In the genomic region with DNA sequence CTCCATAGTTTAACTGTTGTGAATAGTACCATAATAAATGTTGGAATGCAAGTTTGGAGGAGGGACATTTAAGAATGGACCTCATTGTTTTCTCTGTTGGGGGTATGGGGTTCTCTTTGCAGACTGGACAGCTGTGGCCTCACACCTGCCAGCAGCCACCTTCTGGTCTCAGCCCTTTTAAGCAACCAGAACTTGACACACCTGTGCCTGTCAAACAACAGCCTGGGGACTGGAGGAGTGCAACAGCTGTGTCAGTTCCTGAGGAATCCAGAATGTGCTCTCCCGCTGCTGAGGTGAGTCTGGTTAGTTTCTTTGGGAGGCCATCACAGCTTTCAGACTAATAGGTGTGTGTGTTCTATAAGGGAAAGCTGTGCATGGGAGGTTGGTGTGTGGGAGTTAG, we compare ENCODE assay signal across 8 mouse cellular contexts. TPM values are rescaled to one million over a fixed set of nuclear protein-coding genes. Genes with fewer than 3 reads are reported as not detected.
DNase-seq lines count a peak whose midpoint lies in the region; ATAC-seq and TF ChIP-seq lines count a peak whose summit lies in the region.
"Not testable (repeated sequence)": the region's sequence is repeated elsewhere in the genome, so short reads cannot be mapped to it uniquely, and the experiment has no call there.

No protein-coding gene starts in this region.

- H3K27me3 ChIP-seq in C2C12 (ENCODE audit: control insufficient read depth, insufficient read depth, insufficient read length); embryonic facial prominence, embryonic 12.5 days; embryonic facial prominence, embryonic 14.5 days (replicated peaks; ENCODE audit: control insufficient read depth, insufficient read depth, low read length); embryonic facial prominence, embryonic 15.5 days; limb, embryonic 13.5 days; limb, embryonic 14.5 days (ENCODE audit: control insufficient read depth, insufficient read depth, low read length); limb, embryonic 15.5 days; myocyte (ENCODE audit: control insufficient read depth, insufficient read depth, insufficient read length): not testable (repeated sequence)

- not testable (repeated sequence) for H3K79me2 ChIP-seq in C2C12 (ENCODE audit: control insufficient read depth, insufficient read depth); myocyte (ENCODE audit: control insufficient read depth, insufficient read depth)

- DNase-seq in embryonic facial prominence, embryonic 14.5 days (ENCODE audit: low spot score), result peak; percentile 43
- not testable (repeated sequence) for DNase-seq in limb, embryonic 14.5 days (ENCODE audit: low spot score)

- not testable (repeated sequence) for H3K9me3 ChIP-seq in embryonic facial prominence, embryonic 12.5 days; embryonic facial prominence, embryonic 14.5 days (ENCODE audit: control insufficient read depth, low read length); embryonic facial prominence, embryonic 15.5 days (replicated peaks); limb, embryonic 13.5 days; limb, embryonic 14.5 days (ENCODE audit: control insufficient read depth, low read length); limb, embryonic 15.5 days

- 0 out of 2 replicates have a peak, but pooled peaks have one; percentile 47 for ATAC-seq in embryonic facial prominence, embryonic 12.5 days (ENCODE audit: insufficient number of reproducible peaks, insufficient read depth, low FRiP score, low TSS enrichment)
- ATAC-seq in embryonic facial prominence, embryonic 14.5 days (ENCODE audit: low read depth), result peak; percentile 26; the same call in 1 of the 2 replicates
- 0 out of 2 replicates have a peak, but pooled peaks have one; percentile 29 for ATAC-seq in embryonic facial prominence, embryonic 15.5 days (ENCODE audit: insufficient number of reproducible peaks, low FRiP score, low TSS enrichment, low read depth)
- peak; percentile 79 for ATAC-seq in limb, embryonic 13.5 days (ENCODE audit: low FRiP score, low read depth)
- ATAC-seq in limb, embryonic 14.5 days (ENCODE audit: low FRiP score, low read depth), result peak; percentile 81; the same call in 1 of the 2 replicates
- ATAC-seq in limb, embryonic 15.5 days (ENCODE audit: insufficient number of reproducible peaks, low FRiP score, low TSS enrichment, low read depth), result peak; percentile 37; the same call in 1 of the 2 replicates

- not testable (repeated sequence) for H3ac ChIP-seq in C2C12 (ENCODE audit: control insufficient read depth, insufficient read length, low read depth); myocyte (ENCODE audit: control insufficient read depth, insufficient read length)

- H3K36me3 ChIP-seq in C2C12 (ENCODE audit: control insufficient read depth, insufficient read depth); embryonic facial prominence, embryonic 12.5 days; embryonic facial prominence, embryonic 14.5 days (ENCODE audit: control insufficient read depth, insufficient read depth, low read length); embryonic facial prominence, embryonic 15.5 days; limb, embryonic 13.5 days; limb, embryonic 14.5 days (ENCODE audit: control insufficient read depth, insufficient read depth, low read length); limb, embryonic 15.5 days; myocyte (ENCODE audit: control insufficient read depth, insufficient read depth): not testable (repeated sequence)

- not testable (repeated sequence) for H3K4me1 ChIP-seq in embryonic facial prominence, embryonic 12.5 days; embryonic facial prominence, embryonic 14.5 days (ENCODE audit: control insufficient read depth, insufficient read depth, low read length); embryonic facial prominence, embryonic 15.5 days; limb, embryonic 13.5 days; limb, embryonic 14.5 days (ENCODE audit: control insufficient read depth, insufficient read depth, low read length); limb, embryonic 15.5 days

- TF ChIP-seq POLR2A in limb, embryonic 14.5 days (IDR thresholded peaks at IDR 0.05; ENCODE audit: borderline replicate concordance, extremely low read depth, insufficient read depth, insufficient read length); myocyte (IDR thresholded peaks at IDR 0.05; ENCODE audit: insufficient read length, low read depth): not testable (repeated sequence)

- not testable (repeated sequence) for H3K4me3 ChIP-seq in C2C12 (ENCODE audit: insufficient read depth, poor library complexity, severe bottlenecking); embryonic facial prominence, embryonic 12.5 days; embryonic facial prominence, embryonic 14.5 days (ENCODE audit: low read depth, low read length); embryonic facial prominence, embryonic 15.5 days (replicated peaks); limb, embryonic 13.5 days; limb, embryonic 14.5 days (replicated peaks; ENCODE audit: low read length); limb, embryonic 15.5 days; myocyte

- not testable (repeated sequence) for H3K27ac ChIP-seq in embryonic facial prominence, embryonic 12.5 days; embryonic facial prominence, embryonic 14.5 days (replicated peaks; ENCODE audit: low read depth, low read length); embryonic facial prominence, embryonic 15.5 days (replicated peaks); limb, embryonic 13.5 days; limb, embryonic 14.5 days (replicated peaks; ENCODE audit: low read depth, low read length); limb, embryonic 15.5 days

- not testable (repeated sequence) for H3K9ac ChIP-seq in embryonic facial prominence, embryonic 12.5 days; embryonic facial prominence, embryonic 14.5 days (ENCODE audit: low read depth, low read length); embryonic facial prominence, embryonic 15.5 days; limb, embryonic 13.5 days; limb, embryonic 14.5 days (ENCODE audit: low read depth, low read length, severe bottlenecking); limb, embryonic 15.5 days

- WGBS in embryonic facial prominence, embryonic 12.5 days, result 71% methylated on average over 1 of the region's 1 CpGs
- 50% methylated on average over 1 of the region's 1 CpGs for WGBS in embryonic facial prominence, embryonic 14.5 days
- 62% methylated on average over 1 of the region's 1 CpGs for WGBS in embryonic facial prominence, embryonic 15.5 days
- 75% methylated on average over 1 of the region's 1 CpGs for WGBS in limb, embryonic 13.5 days
- WGBS in limb, embryonic 14.5 days, result 54% methylated on average over 1 of the region's 1 CpGs
- 42% methylated on average over 1 of the region's 1 CpGs for WGBS in limb, embryonic 15.5 days

- H3K4me2 ChIP-seq in embryonic facial prominence, embryonic 12.5 days (replicated peaks); embryonic facial prominence, embryonic 14.5 days (ENCODE audit: low read depth, low read length); embryonic facial prominence, embryonic 15.5 days (replicated peaks); limb, embryonic 13.5 days (replicated peaks); limb, embryonic 14.5 days (replicated peaks; ENCODE audit: low read depth, low read length, severe bottlenecking); limb, embryonic 15.5 days: not testable (repeated sequence)
- H3K4me2 ChIP-seq in myocyte (ENCODE audit: low read depth), result peak overlapping the region; percentile 14

- H3K79me3 ChIP-seq in C2C12 (ENCODE audit: low read depth), result not testable (repeated sequence)

- not testable (repeated sequence) for TF ChIP-seq CTCF in C2C12 (IDR thresholded peaks at IDR 0.05; ENCODE audit: control insufficient read depth, insufficient read depth, insufficient read length)

RNA-seq across cellular contexts. Expression of gene Zfp787, which starts 34.7 kb away (rescaled TPM):
- 31.1 TPM for polyA plus RNA-seq in C2C12 (2012; fragmentation: generic; extraction: Trizol)
- polyA plus RNA-seq in embryonic facial prominence, embryonic 12.5 days (2016; fragmentation: Nextera tagmentation; extraction: Ambion mirVana), result 31.9 and 33.8 TPM in 2 replicates
- 10.2 and 11.9 TPM in 2 replicates for polyA plus RNA-seq in embryonic facial prominence, embryonic 14.5 days (2014; fragmentation: Nextera tagmentation; extraction: Ambion mirVana)
- 26.4 and 27.2 TPM in 2 replicates for polyA plus RNA-seq in embryonic facial prominence, embryonic 15.5 days (2015; fragmentation: Nextera tagmentation; extraction: Ambion mirVana)
- 24.2 and 24.4 TPM in 2 replicates for polyA plus RNA-seq in limb, embryonic 13.5 days (2015; fragmentation: Nextera tagmentation; extraction: Ambion mirVana)
- 45.9 and 55.3 TPM in 2 replicates for polyA plus RNA-seq in limb, embryonic 14.5 days (2012; rRNA removed)
- 13.7 and 14.4 TPM in 2 replicates for polyA plus RNA-seq in limb, embryonic 14.5 days (2014; fragmentation: Nextera tagmentation; extraction: Ambion mirVana)
- 18.8 and 19.8 TPM in 2 replicates for polyA plus RNA-seq in limb, embryonic 15.5 days (2015; fragmentation: Nextera tagmentation; extraction: Ambion mirVana)
- 46.6 TPM for polyA plus RNA-seq in myocyte (2012; fragmentation: generic; extraction: Trizol)

RNA-seq across cellular contexts. Expression of gene Zfp444, which starts 50.9 kb away (rescaled TPM):
- polyA plus RNA-seq in C2C12 (2012; fragmentation: generic; extraction: Trizol) (30.9 TPM), myocyte (2012; fragmentation: generic; extraction: Trizol) (29.2 TPM)
- 80.2 and 80.4 TPM in 2 replicates for polyA plus RNA-seq in embryonic facial prominence, embryonic 12.5 days (2016; fragmentation: Nextera tagmentation; extraction: Ambion mirVana)
- 40.7 and 49.6 TPM in 2 replicates for polyA plus RNA-seq in embryonic facial prominence, embryonic 14.5 days (2014; fragmentation: Nextera tagmentation; extraction: Ambion mirVana)
- polyA plus RNA-seq in embryonic facial prominence, embryonic 15.5 days (2015; fragmentation: Nextera tagmentation; extraction: Ambion mirVana), result 60.3 and 61.5 TPM in 2 replicates
- polyA plus RNA-seq in limb, embryonic 13.5 days (2015; fragmentation: Nextera tagmentation; extraction: Ambion mirVana), result 74.0 and 75.9 TPM in 2 replicates
- polyA plus RNA-seq in limb, embryonic 14.5 days (2012; rRNA removed), result 50.6 and 73.3 TPM in 2 replicates
- 54.2 and 62.5 TPM in 2 replicates for polyA plus RNA-seq in limb, embryonic 14.5 days (2014; fragmentation: Nextera tagmentation; extraction: Ambion mirVana)
- 52.8 and 55.9 TPM in 2 replicates for polyA plus RNA-seq in limb, embryonic 15.5 days (2015; fragmentation: Nextera tagmentation; extraction: Ambion mirVana)

Comparison
In these comparisons a context has a peak if more than half of its experiments do, and no peak if none do; other contexts are left out.
1. ATAC-seq: peak in every context shown above with its lines; median percentile 81 in limb, embryonic 14.5 days; 79 in limb, embryonic 13.5 days; 47 in embryonic facial prominence, embryonic 12.5 days; 37 in limb, embryonic 15.5 days; 29 in embryonic facial prominence, embryonic 15.5 days; 26 in embryonic facial prominence, embryonic 14.5 days.